ENCODE assay signal across 8 mouse cellular contexts in the genomic region with DNA sequence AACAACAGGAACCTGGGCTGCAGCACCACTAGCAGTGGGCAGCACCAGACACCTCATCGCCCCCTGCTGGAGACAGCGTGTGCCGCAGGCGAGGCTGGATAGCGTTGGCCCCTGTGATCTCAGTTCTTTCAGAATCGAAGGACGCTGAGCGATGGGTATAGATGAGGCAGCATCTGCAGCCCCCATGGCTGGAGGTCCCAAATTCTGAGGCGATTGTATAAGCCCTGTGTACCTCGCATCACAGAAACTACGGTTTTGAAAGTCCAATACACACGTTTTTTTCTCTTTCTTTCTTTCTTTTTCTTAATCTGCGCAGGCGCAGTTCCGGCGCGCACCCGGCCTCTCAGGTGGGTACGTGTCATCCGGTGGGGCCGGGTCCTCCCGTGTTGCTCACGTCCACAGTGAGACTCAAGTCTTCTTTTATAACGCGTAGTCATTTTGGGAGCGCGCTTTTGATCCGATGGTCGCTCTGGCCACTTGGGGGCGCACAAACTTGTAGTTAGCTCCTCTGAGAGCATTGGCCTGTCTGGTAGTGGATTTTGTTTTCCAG.
DNase-seq lines count a peak whose midpoint lies in the region; ATAC-seq and TF ChIP-seq lines count a peak whose summit lies in the region.

No protein-coding gene starts in this region.

- peak overlapping the region; percentile 67 for H3K4me3 ChIP-seq in heart, embryonic 12.5 days
- H3K4me3 ChIP-seq in kidney, postnatal 0 days (replicated peaks; ENCODE audit: low read depth, low read length) = peak overlapping the region; percentile 55
- H3K4me3 ChIP-seq in liver, embryonic 11.5 days (ENCODE audit: low read depth, low read length) = peak overlapping the region; percentile 62
- peak overlapping the region; percentile 49 for H3K4me3 ChIP-seq in stomach, embryonic 14.5 days (ENCODE audit: low read depth, low read length)

- H3K36me3 ChIP-seq in heart, embryonic 12.5 days = no peaks in the 10 kb centered on the region
- no peaks in the 10 kb centered on the region for H3K36me3 ChIP-seq in kidney, postnatal 0 days (ENCODE audit: insufficient read depth, low read length)
- H3K36me3 ChIP-seq in liver, embryonic 11.5 days (ENCODE audit: control insufficient read depth, insufficient read depth, low read length) = no peaks in the 10 kb centered on the region
- H3K36me3 ChIP-seq in stomach, embryonic 14.5 days (ENCODE audit: control insufficient read depth, insufficient read depth, low read length) = no peaks in the 10 kb centered on the region

- peak overlapping the region; percentile 92 for H3K4me2 ChIP-seq in heart, embryonic 12.5 days
- H3K4me2 ChIP-seq in kidney, postnatal 0 days (ENCODE audit: low read length) = peak overlapping the region; percentile 70
- peak overlapping the region; percentile 68 for H3K4me2 ChIP-seq in liver, embryonic 11.5 days
- H3K4me2 ChIP-seq in stomach, embryonic 14.5 days (replicated peaks; ENCODE audit: low read depth, low read length) = peak overlapping the region; percentile 68

- peak; percentile 89 for DNase-seq in B cell, adult 2 months
- peak; percentile 95 for DNase-seq in brain, adult 2 months (ENCODE audit: low read depth, low spot score)
- peak; percentile 73 for DNase-seq in kidney, postnatal 0 days (ENCODE audit: low spot score)
- DNase-seq in liver, embryonic 11.5 days (ENCODE audit: low spot score) = peak; percentile 77
- DNase-seq in naive thymus-derived CD4-positive, alpha-beta T cell, adult 2 months (ENCODE audit: low read depth) = peak; percentile 91

- no peaks in the 10 kb centered on the region for H3K9me3 ChIP-seq in heart, embryonic 12.5 days (replicated peaks)
- H3K9me3 ChIP-seq in kidney, postnatal 0 days (replicated peaks; ENCODE audit: low read length) = no peaks in the 10 kb centered on the region
- no peaks in the 10 kb centered on the region for H3K9me3 ChIP-seq in liver, embryonic 11.5 days (ENCODE audit: control insufficient read depth, low read length)
- no peaks in the 10 kb centered on the region for H3K9me3 ChIP-seq in stomach, embryonic 14.5 days (ENCODE audit: control insufficient read depth, low read depth, low read length)

- H3K9ac ChIP-seq in heart, embryonic 12.5 days = peak overlapping the region; percentile 77
- peak overlapping the region; percentile 50 for H3K9ac ChIP-seq in kidney, postnatal 0 days (ENCODE audit: low read depth, low read length)
- peak overlapping the region; percentile 54 for H3K9ac ChIP-seq in liver, embryonic 11.5 days (ENCODE audit: low read depth, low read length)
- H3K9ac ChIP-seq in stomach, embryonic 14.5 days (replicated peaks; ENCODE audit: low read depth, low read length) = peak overlapping the region; percentile 45; the same call in 1 of the 2 replicates

- no peaks in the 10 kb centered on the region for H3K27me3 ChIP-seq in heart, embryonic 12.5 days (replicated peaks)
- H3K27me3 ChIP-seq in kidney, postnatal 0 days (ENCODE audit: insufficient read depth, low read length) = no peaks in the 10 kb centered on the region
- no peaks in the 10 kb centered on the region for H3K27me3 ChIP-seq in liver, embryonic 11.5 days (replicated peaks; ENCODE audit: control insufficient read depth, insufficient read depth, low read length)
- no peaks in the 10 kb centered on the region for H3K27me3 ChIP-seq in stomach, embryonic 14.5 days (ENCODE audit: control insufficient read depth, insufficient read depth, low read length)

- no peak overlapping the region for H3K27ac ChIP-seq in heart, embryonic 12.5 days (ENCODE audit: poor library complexity, severe bottlenecking)
- no peak overlapping the region for H3K27ac ChIP-seq in kidney, postnatal 0 days
- no peak overlapping the region for H3K27ac ChIP-seq in liver, embryonic 11.5 days (ENCODE audit: low read depth, low read length)
- H3K27ac ChIP-seq in stomach, embryonic 14.5 days (ENCODE audit: low read length) = no peak overlapping the region

- TF ChIP-seq CTCF in kidney, postnatal 0 days (IDR thresholded peaks at IDR 0.05; ENCODE audit: low read depth) = peak; percentile 87

- H3K4me1 ChIP-seq in heart, embryonic 12.5 days (replicated peaks) = no peaks in the 10 kb centered on the region
- no peaks in the 10 kb centered on the region for H3K4me1 ChIP-seq in kidney, postnatal 0 days (replicated peaks; ENCODE audit: insufficient read depth, low read length)
- H3K4me1 ChIP-seq in liver, embryonic 11.5 days (replicated peaks; ENCODE audit: control insufficient read depth, insufficient read depth, low read length) = no peaks in the 10 kb centered on the region
- H3K4me1 ChIP-seq in stomach, embryonic 14.5 days (ENCODE audit: control insufficient read depth, insufficient read depth, low read length) = no peaks in the 10 kb centered on the region

- WGBS in heart, embryonic 12.5 days = under 1% methylated on average over 30 of the region's 30 CpGs
- WGBS in kidney, postnatal 0 days = under 1% methylated on average over 30 of the region's 30 CpGs
- WGBS in liver, embryonic 11.5 days = 0% methylated on average over 30 of the region's 30 CpGs
- under 1% methylated on average over 30 of the region's 30 CpGs for WGBS in stomach, embryonic 14.5 days

- ATAC-seq in erythroblast, adult 5-6 weeks (replicated peaks; ENCODE audit: low FRiP score, poor library complexity, severe bottlenecking) = peak; percentile 97
- ATAC-seq in heart, embryonic 12.5 days (ENCODE audit: insufficient number of reproducible peaks, low FRiP score) = peak; percentile 90
- peak; percentile 91 for ATAC-seq in kidney, postnatal 0 days (replicated peaks; ENCODE audit: low FRiP score, low read depth)
- ATAC-seq in liver, embryonic 11.5 days (replicated peaks; ENCODE audit: low FRiP score) = peak; percentile 95
- peak; percentile 94 for ATAC-seq in stomach, embryonic 14.5 days (ENCODE audit: insufficient number of reproducible peaks, insufficient read depth, low FRiP score, low read depth)
